Mouse (Mus musculus) induced T-regulatory cell, adult 2 months (primary cell): ENCODE measurements around the gene Tmem200a.
"Not testable (repeated sequence)": the region's sequence is repeated elsewhere in the genome, so short reads cannot be mapped to it uniquely, and the experiment has no call there.

Experiments
- DNase-seq: peaks from one replicate; pipeline ENCODE4 v3.0.0-alpha.2; 2012; ENCODE audit warnings: low read depth

Gene Tmem200a

GRCm38 (mm10) chr10:25982617-25983016 is 96.2 kb downstream of the Tmem200a start:
- DNase-seq = no peak

- no peak for DNase-seq
These were observed 116.0 kb downstream of the Tmem200a start for GRCm38 (mm10) chr10:25962863-25963262.

DNA sequence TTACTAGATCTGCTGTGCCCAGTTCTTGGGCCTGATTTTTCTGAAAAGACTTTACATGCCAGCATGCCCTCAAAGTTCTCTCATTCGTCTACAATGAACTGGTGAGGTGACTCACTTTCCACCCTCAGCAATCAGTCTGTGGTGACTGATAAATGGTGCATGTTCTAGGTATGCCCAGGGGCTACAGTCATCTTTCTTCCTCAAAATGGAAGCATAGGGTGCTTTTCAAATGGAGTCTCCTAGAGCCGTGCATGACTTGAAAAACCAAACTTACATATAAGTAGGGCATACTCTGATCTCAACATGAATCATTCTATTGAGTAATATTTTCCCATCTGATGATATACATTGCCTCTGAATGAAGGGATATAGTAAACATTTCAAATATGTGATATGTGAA is 117.8 kb downstream of the Tmem200a start:
- DNase-seq = no peak

- no peak for DNase-seq
These were observed 119.8 kb downstream of the Tmem200a start for GRCm38 (mm10) chr10:25958762-25959753.

GRCm38 (mm10) chr10:25954641-25955228 is 124.1 kb downstream of the Tmem200a start:
- DNase-seq = no peak

DNA sequence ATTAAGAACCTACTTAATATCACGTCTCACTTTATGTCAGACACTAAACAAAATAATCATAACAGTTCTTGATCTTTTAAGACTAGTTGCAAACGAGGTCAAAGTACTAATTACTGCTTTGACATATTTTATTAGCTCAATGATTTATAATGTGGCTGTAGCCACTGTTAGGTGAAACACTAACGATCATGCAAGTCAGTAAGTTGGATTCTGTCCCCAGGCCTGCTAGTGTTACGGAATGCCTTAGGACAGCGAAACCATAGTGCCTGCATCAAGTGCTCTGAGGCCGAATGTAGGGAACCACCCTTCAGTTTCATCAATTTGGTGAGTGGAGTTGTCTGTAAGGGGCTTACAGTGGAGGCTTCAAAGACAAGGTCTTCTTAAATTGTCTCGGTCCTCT is 126.0 kb downstream of the Tmem200a start:
- DNase-seq = no peak

DNA sequence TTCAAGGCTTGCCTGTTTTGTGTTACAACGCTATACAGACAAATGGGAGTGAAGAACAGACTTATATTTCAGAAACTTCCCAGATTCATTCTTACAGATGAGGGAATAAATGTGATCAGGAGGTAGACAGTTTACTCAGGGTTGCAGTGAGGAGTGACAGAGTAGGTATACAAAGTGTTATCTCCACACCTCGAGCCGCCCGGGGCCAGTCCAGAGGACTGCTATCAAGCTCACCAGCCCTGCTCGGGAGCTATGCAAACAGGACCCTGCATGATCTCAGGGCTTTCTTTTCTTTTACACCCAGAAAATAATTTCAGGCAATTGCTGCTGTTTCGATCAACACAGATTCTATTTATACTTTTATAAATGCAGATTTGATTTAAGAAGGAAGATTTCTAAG is 126.7 kb downstream of the Tmem200a start:
- no peak for DNase-seq

DNA sequence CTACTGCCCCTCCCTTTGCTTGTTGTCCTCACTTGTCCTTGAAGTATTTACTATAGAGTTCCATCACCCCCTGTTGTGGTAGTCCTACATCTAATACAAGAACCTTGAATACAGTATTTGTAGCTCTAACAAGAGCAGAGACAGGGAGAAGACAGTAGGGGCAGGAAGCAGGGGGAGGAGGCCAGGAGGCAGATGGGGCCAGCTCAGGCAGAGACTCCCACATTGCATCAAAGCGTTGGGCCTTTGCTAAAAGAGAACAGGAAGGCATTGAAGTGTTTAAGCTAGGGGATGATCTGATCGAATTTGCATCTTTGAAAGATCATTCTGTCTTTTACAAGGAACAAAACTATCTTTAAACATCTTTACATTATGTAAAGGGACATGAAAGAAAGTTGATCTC is 133.0 kb downstream of the Tmem200a start:
- no peak for DNase-seq

DNA sequence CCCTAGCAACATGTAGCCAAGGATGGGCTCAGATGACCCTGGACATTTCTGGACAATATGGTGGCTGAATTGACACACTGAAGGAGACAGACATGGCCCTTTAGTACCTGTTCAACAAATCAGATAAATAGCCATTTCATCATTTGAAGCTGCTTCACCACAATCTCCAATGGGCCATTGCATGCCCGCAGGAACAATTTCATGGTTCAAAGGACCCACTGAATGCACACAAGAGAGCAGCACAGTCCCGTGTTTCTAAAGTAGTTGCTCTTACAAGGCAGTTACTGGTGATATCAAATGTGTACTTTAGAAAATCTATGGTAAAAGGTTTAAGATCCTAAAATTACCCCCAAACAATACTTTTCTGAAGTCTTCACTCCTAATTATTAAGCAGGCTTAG is 134.2 kb downstream of the Tmem200a start:
- DNase-seq = no peak

GRCm38 (mm10) chr10:25931796-25932195 is 147.1 kb downstream of the Tmem200a start:
- no peak for DNase-seq

DNA sequence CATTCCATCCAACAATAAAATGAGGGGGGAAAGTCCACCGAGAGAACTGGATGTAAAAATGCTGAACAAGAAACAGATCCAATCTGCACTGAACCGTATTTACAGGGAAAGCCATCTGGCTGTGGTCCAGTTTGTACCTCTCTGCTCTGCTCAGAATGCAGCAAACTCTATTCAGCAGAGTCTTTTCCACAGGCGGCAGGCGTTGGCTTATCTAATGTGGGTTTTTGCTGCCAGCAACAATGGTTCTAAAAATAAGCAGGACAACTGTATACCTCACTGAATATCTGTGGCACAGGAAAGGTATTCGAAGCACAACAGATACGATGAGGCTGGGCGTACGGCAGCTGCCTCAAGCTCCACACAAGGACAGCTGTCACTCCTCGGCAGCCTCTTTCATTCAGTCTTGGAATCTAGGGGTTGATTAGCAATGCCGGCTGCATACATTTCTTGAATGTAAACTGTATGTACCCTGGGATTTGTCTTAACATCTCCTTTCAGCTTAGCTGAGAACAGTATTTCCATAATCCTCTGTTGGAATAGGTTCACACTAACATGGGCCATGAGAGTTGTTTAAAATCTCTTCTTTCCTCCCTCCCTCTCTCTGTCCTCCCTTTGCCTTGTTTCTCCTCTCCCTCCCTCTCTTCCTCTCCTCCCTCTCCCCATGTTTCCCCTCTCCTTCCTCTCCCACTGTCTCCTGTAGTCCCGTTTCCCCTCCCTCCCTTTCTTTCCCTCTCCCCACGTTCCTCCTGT is 149.3 kb downstream of the Tmem200a start:
- DNase-seq = no peak

DNA sequence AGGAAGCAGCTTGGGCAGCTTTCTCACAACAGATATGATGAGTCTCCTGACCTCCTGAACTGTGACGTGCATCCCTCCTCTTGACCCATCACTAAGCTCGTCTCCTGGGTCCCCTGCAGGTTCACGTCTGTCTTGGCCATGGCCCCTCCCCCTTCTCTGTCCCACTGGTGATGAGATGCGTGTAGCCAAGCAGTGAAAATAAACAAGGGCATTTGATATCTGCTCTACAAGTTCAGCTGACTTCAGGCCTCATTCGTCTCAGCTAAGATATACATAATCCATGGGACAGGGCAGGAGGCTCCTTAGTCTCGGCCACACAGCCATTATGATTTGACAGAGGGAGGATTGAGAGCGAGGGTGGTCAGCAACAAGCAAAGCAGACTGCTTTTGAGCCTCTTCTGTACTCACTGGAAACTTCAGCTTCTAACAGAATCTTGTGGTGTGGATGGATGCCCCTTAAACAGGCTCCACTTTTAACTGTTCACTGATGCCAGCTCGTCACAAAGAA is 149.9 kb downstream of the Tmem200a start:
- DNase-seq = no peak

- DNase-seq = no peak
These were observed 150.4 kb downstream of the Tmem200a start for GRCm38 (mm10) chr10:25928448-25928786.

DNA sequence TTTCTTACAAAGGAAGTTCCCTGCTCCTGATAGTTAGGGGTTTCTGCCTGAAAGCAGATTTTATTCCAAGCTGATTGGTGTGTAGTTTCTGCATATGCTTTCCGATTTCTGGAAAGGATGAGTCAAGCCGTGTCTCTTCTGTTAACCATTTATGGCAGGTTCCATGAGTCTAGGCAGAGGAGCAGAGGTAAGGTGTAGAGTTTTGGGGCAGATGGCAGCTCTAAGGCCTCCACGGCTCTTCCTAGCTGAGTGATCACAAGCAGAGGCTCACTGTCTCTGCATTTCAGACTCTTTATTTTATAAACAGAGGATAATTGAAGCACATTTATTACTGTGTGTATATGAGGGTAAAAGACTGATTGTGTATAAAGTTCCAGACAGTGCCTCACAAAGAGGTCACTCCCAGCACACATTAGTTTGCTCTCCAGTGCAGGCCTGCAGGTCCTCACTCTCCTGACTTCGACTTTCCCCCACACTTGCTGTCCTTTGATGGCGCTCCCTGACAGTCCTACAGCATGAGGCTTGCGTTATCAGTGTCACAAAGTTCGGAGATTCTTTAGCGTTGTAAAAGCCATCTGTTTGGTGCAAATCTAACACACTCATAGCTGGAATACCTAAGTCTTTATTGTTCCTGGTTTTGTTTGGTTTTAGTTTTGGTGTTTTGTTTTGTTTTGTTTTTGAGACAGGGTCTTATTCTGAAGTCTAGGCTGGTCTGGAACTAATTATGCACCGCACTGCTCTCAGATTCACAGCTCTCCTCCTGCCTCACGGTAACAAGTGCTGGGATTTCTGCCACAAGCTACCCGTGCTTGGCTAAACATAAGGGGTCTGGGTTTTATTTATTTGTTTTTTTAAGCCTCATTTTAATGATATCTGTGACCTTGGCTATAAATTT is 151.1 kb downstream of the Tmem200a start:
- DNase-seq = no peak

GRCm38 (mm10) chr10:25920640-25921278 is 158.1 kb downstream of the Tmem200a start:
- DNase-seq = no peak

- peak; percentile 13 for DNase-seq
These were observed 160.7 kb downstream of the Tmem200a start for GRCm38 (mm10) chr10:25918103-25918502.

- no peak for DNase-seq
These were observed 168.6 kb downstream of the Tmem200a start for GRCm38 (mm10) chr10:25910270-25910669.

DNA sequence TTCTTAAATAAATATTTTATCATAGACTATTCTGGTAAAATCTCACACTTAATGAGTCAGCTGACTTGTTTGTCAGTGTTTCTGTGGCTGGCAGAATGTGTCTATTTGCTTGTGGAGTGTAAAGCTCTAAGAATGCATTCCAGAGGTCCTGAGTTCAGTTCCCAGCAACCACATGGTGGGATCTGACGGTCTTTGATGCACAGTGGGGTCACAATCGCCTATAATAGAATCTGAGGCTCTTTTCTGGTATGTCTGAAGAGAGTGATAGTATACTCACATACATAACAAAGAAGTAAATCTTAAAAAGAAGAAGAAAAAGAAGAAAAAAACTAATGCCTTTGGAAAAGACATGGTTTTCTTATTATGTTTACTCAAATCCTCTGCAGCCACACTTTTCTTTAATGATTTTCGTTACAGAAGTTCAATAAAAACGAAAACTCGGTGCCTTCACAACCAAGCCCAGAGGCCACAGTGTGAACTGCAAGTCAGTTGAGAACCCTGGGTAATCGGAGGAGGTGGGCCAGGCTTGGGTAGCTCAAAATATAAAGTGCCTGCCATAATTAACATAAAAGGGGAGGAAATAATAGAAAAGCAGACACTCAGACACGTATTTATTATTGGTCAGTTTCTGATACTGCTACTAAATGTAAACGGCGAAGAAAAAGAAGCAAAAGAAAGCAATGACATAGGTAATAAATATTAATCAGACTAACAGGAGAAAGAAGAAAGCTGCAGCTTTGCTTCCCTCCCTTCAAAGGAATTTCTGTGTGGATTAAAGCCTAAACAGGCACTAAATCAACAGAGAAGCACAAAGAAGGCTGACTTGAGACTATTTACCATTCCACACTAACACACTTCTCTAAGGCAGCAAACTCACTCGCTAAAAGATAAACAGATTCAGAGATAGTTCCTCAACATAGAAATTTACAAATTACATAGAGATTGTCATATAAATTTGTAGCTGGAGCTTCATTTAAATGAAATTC is 170.5 kb downstream of the Tmem200a start:
- DNase-seq = no peak

DNA sequence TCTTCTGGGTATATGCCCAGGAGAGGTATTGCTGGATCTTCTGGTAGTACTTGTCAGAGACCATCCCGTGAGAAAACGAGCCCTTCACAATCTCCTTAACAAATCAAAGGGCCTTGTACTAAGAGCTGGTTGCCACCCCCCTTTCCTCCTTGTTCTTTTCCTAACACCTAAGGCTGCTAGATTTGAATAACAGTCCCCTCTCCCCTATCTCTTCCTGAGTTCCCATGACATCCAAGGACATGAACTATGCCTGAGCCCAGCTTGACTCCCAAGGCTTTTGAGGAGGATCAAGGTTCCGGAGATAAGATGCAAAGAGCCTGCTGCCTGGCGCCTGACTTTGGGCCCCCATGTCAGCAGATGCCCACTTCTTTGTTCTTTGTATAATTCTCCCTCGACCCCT is 184.7 kb downstream of the Tmem200a start:
- not testable (repeated sequence) for DNase-seq

DNA sequence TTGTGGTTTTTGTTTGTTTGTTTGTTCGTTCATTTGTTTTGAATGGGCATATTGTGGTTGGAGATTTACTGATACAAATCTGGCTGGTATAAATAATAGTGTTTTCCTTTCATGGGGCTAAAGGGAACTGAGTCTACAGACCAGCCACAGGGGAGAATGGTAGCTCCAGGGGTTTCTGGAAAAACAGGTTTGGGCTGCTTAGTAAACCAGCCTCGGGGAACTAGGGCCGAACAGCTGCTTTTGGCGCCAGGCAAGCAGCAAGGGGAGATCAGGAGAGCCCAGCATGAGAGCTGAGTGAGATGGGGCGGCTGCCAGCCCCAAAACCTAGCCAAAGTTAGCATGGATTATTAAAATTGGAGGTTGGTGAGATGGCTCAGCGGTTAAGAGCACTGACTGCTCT is 191.6 kb downstream of the Tmem200a start:
- no peak for DNase-seq
